Mouse (Mus musculus) midbrain, embryonic 13.5 days (tissue): ENCODE measurements around the gene Nab1. TPM values are rescaled to one million over a fixed set of nuclear protein-coding genes. Genes with fewer than 3 reads are reported as not detected.
"Not testable (repeated sequence)": the region's sequence is repeated elsewhere in the genome, so short reads cannot be mapped to it uniquely, and the experiment has no call there.

Source experiments
- ATAC-seq: fragments of 200-750 bp; cut with Nextera tagmentation; 2 replicates; pipeline ENCODE4 v1.8.0; 2017; ENCODE audit warnings: mild to moderate bottlenecking, moderate TSS enrichment, moderate library complexity
- H3K27ac ChIP-seq: fragments of 300-500 bp; sonication (generic); 2 replicates; pipeline ENCODE4 v1.5.1; 2015; ENCODE audit warnings: inconsistent platforms, mild to moderate bottlenecking, moderate library complexity
- H3K27me3 ChIP-seq: fragments of 300-500 bp; sonication (generic); 2 replicates; pipeline ENCODE4 v1.6.1; 2015; ENCODE audit warnings: mild to moderate bottlenecking, inconsistent platforms
- H3K36me3 ChIP-seq: fragments of 300-500 bp; sonication (generic); 2 replicates; pipeline ENCODE4 v1.6.1; 2015; ENCODE audit warnings: mild to moderate bottlenecking, inconsistent platforms
- H3K4me1 ChIP-seq: fragments of 300-500 bp; sonication (generic); replicated peaks from 2 replicates; pipeline ENCODE4 v1.6.1; 2015; ENCODE audit warnings: inconsistent platforms
- H3K4me2 ChIP-seq: fragments of 300-500 bp; sonication (generic); replicated peaks from 2 replicates; pipeline ENCODE4 v1.6.1; 2015; ENCODE audit warnings: moderate library complexity, mild to moderate bottlenecking, inconsistent platforms
- H3K4me3 ChIP-seq: fragments of 300-500 bp; sonication (generic); replicated peaks from 2 replicates; pipeline ENCODE4 v1.5.1; 2015; ENCODE audit warnings: mild to moderate bottlenecking, inconsistent platforms
- H3K9ac ChIP-seq: fragments of 300-500 bp; sonication (generic); replicated peaks from 2 replicates; pipeline ENCODE4 v1.6.1; 2015; ENCODE audit warnings: mild to moderate bottlenecking, inconsistent platforms
- H3K9me3 ChIP-seq: fragments of 300-500 bp; sonication (generic); 2 replicates; pipeline ENCODE4 v1.6.1; 2016; ENCODE audit warnings: mild to moderate bottlenecking, inconsistent platforms
- WGBS: fragments of 180-500 bp; shearing (Covaris S2); methylation state at CpG from one replicate; pipeline ENCODE4 v1.1.7; 2015; 5-methylcytosine and 5-hydroxymethylcytosine counted together
- polyA plus RNA-seq: library from polyadenylated mRNA; unstranded; fragments of >200 nt; fragmentation: Nextera tagmentation; extraction: Ambion mirVana; gene quantifications from 2 replicates; pipeline ENCODE4 v1.2.1, GENCODE M21; 2015

Gene Nab1
- 3.9 and 4.5 TPM in 2 replicates for polyA plus RNA-seq

DNA sequence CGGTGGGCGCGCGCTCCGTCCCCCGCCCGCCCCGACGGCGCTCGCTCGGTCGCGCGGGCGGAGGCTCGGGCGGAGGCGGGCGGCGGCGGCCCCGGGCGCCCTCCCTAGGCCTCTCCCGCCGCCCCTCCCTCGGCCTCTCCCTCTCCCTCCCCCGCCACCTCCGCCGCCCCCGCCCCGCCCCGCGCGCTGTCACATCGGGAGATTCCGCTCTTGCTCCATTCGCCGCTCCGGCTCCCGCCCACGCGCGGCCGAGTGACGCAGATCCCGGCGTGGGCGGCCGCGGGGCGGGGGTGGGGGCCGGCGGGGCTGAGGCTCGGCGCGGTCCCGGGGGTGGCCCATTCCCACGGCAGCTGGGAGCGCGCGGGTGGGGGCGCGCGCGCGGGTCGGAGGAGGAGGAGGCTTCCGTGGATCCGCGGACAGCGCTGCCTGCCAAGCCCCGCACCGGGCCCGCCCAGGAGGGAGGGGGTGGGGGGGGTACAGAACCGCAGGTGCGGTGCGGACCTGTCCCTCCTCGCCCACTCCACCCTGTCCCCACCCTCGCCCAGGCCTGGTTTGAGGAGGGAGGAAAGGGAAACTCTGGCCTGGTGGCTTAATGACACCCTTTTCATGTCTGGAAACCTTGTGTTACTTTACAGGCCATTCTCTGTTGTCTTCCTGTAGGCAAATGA, at the start of gene Nab1:
Gene Nab1 (minus strand): TSS at position 366 of the 668 bp plus-strand sequence.
- H3K4me1 ChIP-seq, result peaks cover 10% of the 10 kb centered on the region
- peaks cover 10% of the 10 kb centered on the region; the same call in 1 of the 2 replicates for H3K27me3 ChIP-seq
- H3K27ac ChIP-seq, result 0 out of 2 replicates have a peak within 1 kb of the TSS, but pooled peaks have one; percentile 14
- WGBS, result 2% methylated on average over 17 of the region's 80 CpGs
- no peaks in the 10 kb centered on the region for H3K9me3 ChIP-seq
- H3K4me3 ChIP-seq, result peak within 1 kb of the TSS; percentile 66
- H3K9ac ChIP-seq, result peak within 1 kb of the TSS; percentile 80
- peak within 1 kb of the TSS; percentile 85 for H3K4me2 ChIP-seq
- no peaks in the 10 kb centered on the region for H3K36me3 ChIP-seq
- ATAC-seq, result peak; percentile 91

DNA sequence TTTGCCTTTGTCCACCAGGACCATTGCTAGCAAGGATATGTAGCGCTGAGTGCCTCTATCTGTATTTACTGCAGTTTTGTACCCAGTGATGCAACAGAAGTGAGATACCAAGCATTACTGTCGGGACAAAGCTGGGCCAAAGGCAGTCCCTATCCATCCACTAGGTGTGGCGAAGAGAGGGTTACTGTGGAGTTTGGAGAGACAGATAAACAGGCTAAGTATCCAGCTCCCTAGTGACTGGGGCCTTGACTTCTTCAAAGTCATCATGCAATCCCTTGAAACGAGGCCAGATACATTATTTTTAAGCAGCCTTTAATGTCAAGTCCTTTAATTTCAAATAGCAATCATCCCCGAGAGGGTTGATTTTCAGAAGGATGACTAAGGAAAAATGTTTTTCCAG, 47.0 kb upstream of the Nab1 start:
- WGBS, result 86% methylated on average over 5 of the region's 5 CpGs
- Histone ChIP-seq H3K9me3 (0 out of 2 replicates have a peak, but pooled peaks cover 6% of the 10 kb centered on the region), H3K27ac (no peak overlapping the region), H3K4me1 (no peaks in the 10 kb centered on the region), H3K9ac (no peak overlapping the region), H3K4me3 (no peak overlapping the region), H3K4me2 (no peak overlapping the region), H3K27me3 (no peaks in the 10 kb centered on the region), H3K36me3 (no peaks in the 10 kb centered on the region)
- no peak for ATAC-seq

DNA sequence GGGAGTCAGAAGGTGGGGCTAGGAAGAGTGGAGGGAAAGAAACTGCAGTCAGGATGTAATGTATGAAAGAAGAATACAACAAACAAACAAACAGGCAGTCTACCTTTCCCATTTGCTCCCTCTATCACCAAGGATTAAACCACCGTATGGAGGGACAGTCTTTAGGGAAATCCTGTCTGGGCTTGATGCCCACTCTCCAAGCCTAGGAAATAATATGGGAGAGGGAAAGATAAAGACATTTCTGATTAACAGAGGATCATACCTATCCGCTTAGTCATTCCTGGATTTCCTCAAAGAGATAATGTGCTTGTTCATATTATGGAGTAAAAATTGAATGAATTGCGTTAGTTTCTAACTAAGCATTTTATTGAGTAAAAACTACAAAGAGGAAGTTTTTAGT, 46.3 kb upstream of the Nab1 start:
- H3K4me2 ChIP-seq, result no peak overlapping the region
- WGBS, result 87% methylated on average over 3 of the region's 3 CpGs
- ATAC-seq, result no peak

DNA sequence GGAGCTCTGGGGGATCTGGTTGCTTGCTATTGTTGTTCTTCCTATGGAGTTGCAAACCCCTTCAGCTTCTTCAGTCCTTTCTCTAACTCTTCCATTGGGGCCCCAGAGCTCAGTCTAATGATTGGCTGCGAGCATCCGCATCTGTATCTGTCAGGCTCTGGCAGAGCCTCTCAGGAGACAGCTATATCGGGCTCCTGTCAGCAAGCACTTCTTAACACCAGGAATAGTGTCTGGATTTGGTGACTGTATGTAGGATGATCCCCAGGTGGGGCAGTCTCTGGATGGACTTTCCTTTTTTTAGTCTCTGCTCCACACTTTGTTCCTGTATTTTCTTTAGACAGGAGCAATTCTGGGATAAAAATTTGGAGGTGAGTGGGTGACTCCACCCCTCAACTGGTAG, 39.6 kb upstream of the Nab1 start:
- not testable (repeated sequence) for H3K4me3 ChIP-seq, H3K4me1 ChIP-seq, ATAC-seq, H3K27me3 ChIP-seq, H3K9ac ChIP-seq, H3K4me2 ChIP-seq, H3K36me3 ChIP-seq, H3K27ac ChIP-seq, H3K9me3 ChIP-seq
- WGBS, result 75% methylated on average over 3 of the region's 3 CpGs

More for the DNA sequence above, 46.3 kb upstream of the Nab1 start:
- no peaks in the 10 kb centered on the region for H3K36me3 ChIP-seq
- no peak overlapping the region for H3K4me3 ChIP-seq
- H3K9me3 ChIP-seq, result 0 out of 2 replicates have a peak, but pooled peaks cover 6% of the 10 kb centered on the region
- H3K9ac ChIP-seq, result no peak overlapping the region
- H3K27me3 ChIP-seq, result no peaks in the 10 kb centered on the region
- H3K27ac ChIP-seq, result no peak overlapping the region
- H3K4me1 ChIP-seq, result no peaks in the 10 kb centered on the region

DNA sequence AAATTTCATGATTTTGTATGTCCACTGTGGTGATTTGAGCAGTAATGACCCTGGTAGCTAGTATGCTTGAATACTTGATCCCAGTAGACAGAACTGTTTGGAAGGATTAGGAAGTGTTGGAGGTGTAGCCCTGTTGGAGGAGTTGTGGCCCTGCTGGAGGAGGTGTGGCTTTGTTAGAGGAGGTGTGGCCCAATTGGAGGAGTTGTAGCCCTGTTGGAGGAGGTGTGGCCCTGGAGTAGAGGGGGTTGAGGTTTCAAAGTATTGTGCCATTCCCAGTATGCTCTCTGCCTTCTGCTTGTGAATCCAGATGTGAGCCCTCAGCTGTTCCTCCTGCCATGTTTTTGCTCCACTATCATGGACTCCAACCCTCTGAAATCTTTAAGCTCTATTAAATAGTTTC, 29.5 kb upstream of the Nab1 start:
- Histone ChIP-seq H3K4me1 (no peaks in the 10 kb centered on the region), H3K27ac (no peak overlapping the region), H3K4me3 (no peak overlapping the region), H3K4me2 (no peak overlapping the region), H3K36me3 (no peaks in the 10 kb centered on the region), H3K27me3 (no peaks in the 10 kb centered on the region), H3K9ac (no peak overlapping the region), H3K9me3 (no peaks in the 10 kb centered on the region)
- no peak for ATAC-seq

DNA sequence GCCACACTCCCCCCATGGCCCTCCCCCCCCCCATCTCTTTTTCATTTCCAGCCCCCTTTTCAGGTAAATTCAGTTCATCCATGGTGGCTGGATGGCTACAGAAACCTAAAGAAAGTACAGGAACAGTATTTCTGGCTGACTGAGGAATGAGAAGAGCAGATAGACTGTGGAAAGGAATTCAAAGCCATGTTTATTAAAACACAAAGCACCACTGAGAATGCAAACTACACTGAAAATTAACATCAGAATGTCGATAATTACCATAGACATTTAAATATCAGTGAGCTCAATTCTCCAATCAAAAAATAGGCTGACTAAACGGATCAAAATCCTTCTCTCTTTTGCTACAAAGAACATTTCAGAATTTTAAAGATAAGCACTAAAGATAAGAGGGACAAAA, 27.2 kb upstream of the Nab1 start:
- 38% methylated on average over 2 of the region's 2 CpGs for WGBS
- no peak for ATAC-seq
- Histone ChIP-seq H3K4me3 (no peak overlapping the region), H3K27ac (no peak overlapping the region), H3K9ac (no peak overlapping the region), H3K4me2 (no peak overlapping the region), H3K36me3 (no peaks in the 10 kb centered on the region), H3K4me1 (0 out of 2 replicates have a peak, but pooled peaks cover 3% of the 10 kb centered on the region), H3K9me3 (no peaks in the 10 kb centered on the region), H3K27me3 (no peaks in the 10 kb centered on the region)

DNA sequence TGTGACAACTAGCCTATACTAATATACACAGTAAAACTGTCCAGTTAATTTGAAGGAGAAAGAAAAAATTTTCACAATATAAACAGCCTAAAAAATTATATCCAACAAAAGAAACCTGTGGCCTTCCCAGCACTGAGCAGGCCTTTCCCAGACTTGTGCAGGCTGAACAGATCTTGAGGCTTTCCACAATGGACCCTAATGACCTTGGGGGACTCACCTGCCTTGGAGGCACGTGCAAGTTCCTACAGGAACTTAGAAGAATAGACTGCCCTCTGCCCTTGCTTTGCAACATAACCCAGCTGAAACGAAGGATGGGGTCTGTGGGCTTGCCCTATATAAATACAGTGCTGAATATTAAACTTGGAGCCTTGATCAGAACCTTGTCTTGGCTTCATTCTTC, 26.8 kb upstream of the Nab1 start:
- no peak overlapping the region for H3K9ac ChIP-seq
- no peaks in the 10 kb centered on the region for H3K36me3 ChIP-seq
- 0 out of 2 replicates have a peak, but pooled peaks cover 3% of the 10 kb centered on the region for H3K4me1 ChIP-seq
- no peak overlapping the region for H3K4me3 ChIP-seq
- no peak overlapping the region for H3K4me2 ChIP-seq
- no peak for ATAC-seq
- H3K9me3 ChIP-seq, result no peaks in the 10 kb centered on the region
- 70% methylated on average over 2 of the region's 2 CpGs for WGBS
- no peaks in the 10 kb centered on the region for H3K27me3 ChIP-seq
- no peak overlapping the region for H3K27ac ChIP-seq

DNA sequence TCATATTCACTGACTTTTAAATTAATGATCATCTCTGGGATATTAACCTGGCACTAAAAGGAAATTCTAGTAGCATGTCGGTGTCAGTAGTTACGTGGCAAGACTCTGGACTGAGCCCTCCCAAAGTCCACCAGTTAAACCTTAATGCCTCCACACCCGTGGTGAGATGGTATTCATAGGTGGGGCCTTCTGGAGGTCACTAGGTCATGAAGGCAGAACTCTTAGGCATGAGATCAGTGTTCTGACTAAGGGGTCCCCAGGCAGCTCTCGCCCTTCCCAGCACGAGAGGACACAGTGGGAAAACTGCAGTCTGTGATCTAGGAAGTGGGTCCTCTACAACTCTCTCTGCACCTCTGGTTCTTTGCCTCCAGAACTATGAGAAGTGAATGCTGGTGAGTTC, 24.2 kb upstream of the Nab1 start:
- Histone ChIP-seq H3K4me3 (no peak overlapping the region), H3K4me1 (0 out of 2 replicates have a peak, but pooled peaks cover 3% of the 10 kb centered on the region), H3K36me3 (no peaks in the 10 kb centered on the region), H3K9ac (no peak overlapping the region), H3K27me3 (no peaks in the 10 kb centered on the region), H3K4me2 (no peak overlapping the region), H3K27ac (no peak overlapping the region), H3K9me3 (no peaks in the 10 kb centered on the region)
- WGBS, result 74% methylated on average over 5 of the region's 5 CpGs
- no peak for ATAC-seq

DNA sequence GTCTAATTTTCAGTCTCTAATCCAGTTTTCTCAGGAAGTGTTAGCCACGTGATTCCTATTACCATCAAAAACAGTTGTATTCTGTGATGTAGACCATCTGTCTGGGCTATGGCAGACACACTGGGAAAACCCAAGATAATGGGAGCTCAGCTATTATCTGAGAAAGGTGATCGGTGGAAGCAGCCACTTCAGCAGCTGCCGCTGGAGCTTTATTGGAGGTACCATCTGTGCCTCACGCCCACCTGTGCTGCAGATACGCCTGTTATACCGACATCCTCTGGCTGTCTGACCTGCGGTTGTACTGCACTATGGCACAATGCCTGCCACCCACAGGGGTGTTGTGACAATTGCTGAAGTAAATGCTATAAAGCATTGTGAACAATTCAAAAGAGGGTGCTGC, 23.7 kb upstream of the Nab1 start:
- no peak overlapping the region for H3K4me2 ChIP-seq
- no peak overlapping the region for H3K9ac ChIP-seq
- no peaks in the 10 kb centered on the region for H3K27me3 ChIP-seq
- ATAC-seq, result peak; percentile 37; the same call in 1 of the 2 replicates
- H3K4me3 ChIP-seq, result no peak overlapping the region
- H3K9me3 ChIP-seq, result no peaks in the 10 kb centered on the region
- 0 out of 2 replicates have a peak, but pooled peaks cover 3% of the 10 kb centered on the region for H3K4me1 ChIP-seq
- H3K36me3 ChIP-seq, result no peaks in the 10 kb centered on the region
- no peak overlapping the region for H3K27ac ChIP-seq
- 61% methylated on average over 7 of the region's 7 CpGs for WGBS

DNA sequence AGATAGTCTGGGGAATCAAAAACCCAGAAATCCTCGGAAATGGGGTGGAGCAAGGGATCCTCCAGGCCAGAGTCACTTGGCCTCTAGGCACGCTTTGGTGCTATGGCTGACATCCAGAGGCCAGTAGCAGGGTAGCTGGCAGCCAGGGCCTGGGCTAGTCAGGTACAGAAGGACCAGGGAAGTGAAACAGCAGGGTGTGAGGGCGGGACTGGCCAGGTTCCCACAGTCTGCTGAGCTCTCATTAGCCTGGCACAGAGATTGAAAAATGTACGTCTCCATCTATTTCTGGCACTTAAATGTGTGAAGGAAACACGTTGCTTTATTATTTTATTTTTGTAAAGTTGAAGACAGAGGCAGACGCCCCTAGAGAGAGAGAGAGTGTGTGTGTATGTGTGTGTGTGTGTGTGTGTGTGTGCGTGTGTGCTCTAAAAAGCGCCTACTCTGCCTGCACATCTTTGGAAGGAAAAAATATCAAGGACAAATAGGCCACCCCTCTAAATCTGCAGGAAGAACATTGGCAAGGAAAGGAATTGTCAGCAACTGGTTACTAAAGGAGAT, 21.0 kb upstream of the Nab1 start:
- Histone ChIP-seq H3K27ac (no peak overlapping the region), H3K9ac (no peak overlapping the region), H3K4me1 (0 out of 2 replicates have a peak, but pooled peaks cover 3% of the 10 kb centered on the region), H3K9me3 (no peaks in the 10 kb centered on the region), H3K27me3 (no peaks in the 10 kb centered on the region), H3K36me3 (no peaks in the 10 kb centered on the region), H3K4me2 (no peak overlapping the region), H3K4me3 (no peak overlapping the region)
- 76% methylated on average over 8 of the region's 8 CpGs for WGBS
- no peak for ATAC-seq

DNA sequence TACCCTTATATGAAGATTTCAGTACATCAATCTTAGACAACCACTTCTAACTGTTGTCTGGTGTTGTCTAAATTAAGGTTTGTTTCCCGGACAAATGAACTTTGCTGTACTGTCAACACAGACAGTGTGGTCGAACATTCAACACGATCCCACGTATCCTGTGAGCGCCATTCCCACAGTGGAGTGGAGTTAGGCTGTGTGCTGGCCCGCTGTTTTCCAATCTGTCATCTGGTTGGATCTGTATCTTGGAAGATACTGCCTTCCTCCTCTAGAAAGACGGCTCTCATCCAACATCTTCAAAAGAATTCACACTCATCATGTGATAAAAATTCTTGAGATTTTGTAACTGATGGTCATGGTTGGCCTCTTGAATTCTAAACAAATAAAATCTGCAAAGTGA, 19.7 kb upstream of the Nab1 start:
- Histone ChIP-seq H3K27me3 (no peaks in the 10 kb centered on the region), H3K4me3 (no peak overlapping the region), H3K36me3 (no peaks in the 10 kb centered on the region), H3K27ac (no peak overlapping the region), H3K9ac (no peak overlapping the region), H3K4me1 (0 out of 2 replicates have a peak, but pooled peaks cover 3% of the 10 kb centered on the region), H3K4me2 (no peak overlapping the region), H3K9me3 (no peaks in the 10 kb centered on the region)
- WGBS, result 94% methylated on average over 7 of the region's 7 CpGs
- no peak for ATAC-seq

DNA sequence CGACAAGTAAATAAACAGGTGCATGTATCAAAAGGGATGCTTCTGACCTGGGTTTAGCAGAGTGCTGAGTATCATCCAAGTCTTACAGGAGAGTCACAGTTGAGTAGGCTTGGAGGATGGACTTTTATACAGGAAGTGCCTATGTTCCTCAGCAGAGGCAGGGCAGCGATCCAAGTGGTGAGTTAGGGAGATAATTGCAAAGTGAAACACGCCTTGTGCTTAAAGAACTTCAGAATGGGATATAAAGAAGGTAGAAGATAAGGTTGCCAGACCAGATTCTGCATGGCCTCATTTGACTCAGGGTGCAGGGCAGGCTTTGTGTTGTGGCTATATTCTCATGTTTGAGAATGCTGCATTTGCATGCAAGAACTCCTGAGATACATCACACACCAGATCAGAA, 14.8 kb upstream of the Nab1 start:
- H3K9ac ChIP-seq, result no peak overlapping the region
- ATAC-seq, result no peak

More for the DNA sequence above, 14.8 kb upstream of the Nab1 start:
- H3K4me1 ChIP-seq, result no peaks in the 10 kb centered on the region
- H3K4me2 ChIP-seq, result no peak overlapping the region
- H3K36me3 ChIP-seq, result no peaks in the 10 kb centered on the region
- no peak overlapping the region for H3K27ac ChIP-seq
- H3K9me3 ChIP-seq, result no peaks in the 10 kb centered on the region
- 90% methylated on average over 3 of the region's 3 CpGs for WGBS
- H3K27me3 ChIP-seq, result no peaks in the 10 kb centered on the region
- H3K4me3 ChIP-seq, result no peak overlapping the region
